Mouse (Mus musculus) MEL (cell line): ENCODE results near the gene Rxfp2.

Experiments used
- BHLHE40 ChIP-seq: IDR thresholded peaks from 2 replicates; pipeline ENCODE4 v1.6.1; 2012; ENCODE audit warnings: low read depth, mild to moderate bottlenecking, inconsistent platforms, low read length, improper control_type of control experiment, borderline replicate concordance
- CTCF ChIP-seq, 3 experiments: IDR thresholded peaks in 2 of 3; conservative IDR thresholded peaks in 1 of 3; 2 replicates each; pipeline ENCODE4 v1.5.1; 2011 to 2012; ENCODE audit warnings: low read length in 3 of 3, low read depth in 2 of 3, mild to moderate bottlenecking in 2 of 3, improper control_type of control experiment in 1 of 3, inconsistent platforms in 1 of 3, mixed read lengths in 1 of 3, moderate library complexity in 1 of 3; ENCODE audit not compliant: control insufficient read depth in 1 of 3, insufficient read depth in 1 of 3, poor library complexity in 1 of 3, severe bottlenecking in 1 of 3
- E2F4 ChIP-seq: IDR thresholded peaks from 2 replicates; pipeline ENCODE4 v1.6.1; 2011; ENCODE audit warnings: low read depth, low read length, improper control_type of control experiment, borderline replicate concordance
- ELF1 ChIP-seq: IDR thresholded peaks from 2 replicates; pipeline ENCODE4 v1.6.1; 2014; ENCODE audit warnings: low read depth, mild to moderate bottlenecking, inconsistent platforms, low read length, improper control_type of control experiment, moderate library complexity
- EP300 ChIP-seq, 2 experiments: IDR thresholded peaks; 2 replicates each; pipeline ENCODE4 v1.6.1; 2011; ENCODE audit warnings: improper control_type of control experiment in 2 of 2, low read length in 2 of 2, low read depth in 1 of 2, mild to moderate bottlenecking in 1 of 2
- ETS1 ChIP-seq: IDR thresholded peaks from 2 replicates; pipeline ENCODE4 v1.6.1; 2012; ENCODE audit warnings: low read depth, mild to moderate bottlenecking, inconsistent platforms, low read length, improper control_type of control experiment, moderate library complexity
- KAT2A ChIP-seq: conservative IDR thresholded peaks from 2 replicates; pipeline ENCODE4 v1.6.1; 2012; ENCODE audit warnings: low read depth, low read length, improper control_type of control experiment, inconsistent platforms
- MYC ChIP-seq: IDR thresholded peaks from 2 replicates; pipeline ENCODE4 v1.6.1; 2011; ENCODE audit warnings: low read depth, mild to moderate bottlenecking, low read length, improper control_type of control experiment, moderate library complexity
- NELFE ChIP-seq: IDR thresholded peaks from 2 replicates; pipeline ENCODE4 v1.6.1; 2011; ENCODE audit warnings: low read depth, low read length, improper control_type of control experiment
- POLR2A ChIP-seq, 2 experiments: IDR thresholded peaks; 2 replicates each; pipeline ENCODE4 v1.6.1; 2011 to 2012; ENCODE audit warnings: low read length in 2 of 2, mild to moderate bottlenecking in 2 of 2, control low read depth in 1 of 2, improper control_type of control experiment in 1 of 2, low read depth in 1 of 2, moderate library complexity in 1 of 2; ENCODE audit not compliant: control insufficient read depth in 1 of 2, insufficient read depth in 1 of 2, poor library complexity in 1 of 2
- UBTF ChIP-seq: IDR thresholded peaks from 2 replicates; pipeline ENCODE4 v1.6.1; 2012; ENCODE audit warnings: low read depth, mild to moderate bottlenecking, inconsistent platforms, low read length, improper control_type of control experiment, moderate library complexity, borderline replicate concordance; ENCODE audit not compliant: insufficient read depth
- ZNF384 ChIP-seq: IDR thresholded peaks from 2 replicates; pipeline ENCODE4 v1.6.1; 2012; ENCODE audit warnings: low read depth, mild to moderate bottlenecking, inconsistent platforms, low read length, improper control_type of control experiment

- no peak for TF ChIP-seq POLR2A (IDR thresholded peaks at IDR 0.05; ENCODE audit: control insufficient read depth in 1 of 2, insufficient read depth in 1 of 2, low read depth in 1 of 2, low read length in 2 of 2, poor library complexity in 1 of 2)
- no peak for TF ChIP-seq UBTF
- TF ChIP-seq ETS1 = no peak
- TF ChIP-seq KAT2A = no peak
- peak; percentile 87 to 89 (median 88) for TF ChIP-seq CTCF (IDR thresholded peaks at IDR 0.05 in 2 of 3, conservative IDR thresholded peaks at IDR 0.05 in 1 of 3; ENCODE audit: control insufficient read depth in 1 of 3, insufficient read depth in 1 of 3, low read depth in 2 of 3, low read length in 3 of 3, poor library complexity in 1 of 3, severe bottlenecking in 1 of 3)
- no peak for TF ChIP-seq E2F4
- TF ChIP-seq ELF1 = no peak
- no peak for TF ChIP-seq NELFE
- TF ChIP-seq EP300 (IDR thresholded peaks at IDR 0.05; ENCODE audit: low read depth in 1 of 2, low read length in 2 of 2) = no peak
- no peak for TF ChIP-seq BHLHE40
- no peak for TF ChIP-seq ZNF384
- no peak for TF ChIP-seq MYC
Measured at GRCm38 (mm10) chr5:150097620-150098019, 79.1 kb downstream of the Rxfp2 start.
